Mouse (Mus musculus): ENCODE data around the gene Pax2. TPM values are rescaled to one million over a fixed set of nuclear protein-coding genes. Genes with fewer than 3 reads are reported as not detected.

Pax2 gene
- total RNA-seq, 4 experiments from 2014 or later: not detected

DNA sequence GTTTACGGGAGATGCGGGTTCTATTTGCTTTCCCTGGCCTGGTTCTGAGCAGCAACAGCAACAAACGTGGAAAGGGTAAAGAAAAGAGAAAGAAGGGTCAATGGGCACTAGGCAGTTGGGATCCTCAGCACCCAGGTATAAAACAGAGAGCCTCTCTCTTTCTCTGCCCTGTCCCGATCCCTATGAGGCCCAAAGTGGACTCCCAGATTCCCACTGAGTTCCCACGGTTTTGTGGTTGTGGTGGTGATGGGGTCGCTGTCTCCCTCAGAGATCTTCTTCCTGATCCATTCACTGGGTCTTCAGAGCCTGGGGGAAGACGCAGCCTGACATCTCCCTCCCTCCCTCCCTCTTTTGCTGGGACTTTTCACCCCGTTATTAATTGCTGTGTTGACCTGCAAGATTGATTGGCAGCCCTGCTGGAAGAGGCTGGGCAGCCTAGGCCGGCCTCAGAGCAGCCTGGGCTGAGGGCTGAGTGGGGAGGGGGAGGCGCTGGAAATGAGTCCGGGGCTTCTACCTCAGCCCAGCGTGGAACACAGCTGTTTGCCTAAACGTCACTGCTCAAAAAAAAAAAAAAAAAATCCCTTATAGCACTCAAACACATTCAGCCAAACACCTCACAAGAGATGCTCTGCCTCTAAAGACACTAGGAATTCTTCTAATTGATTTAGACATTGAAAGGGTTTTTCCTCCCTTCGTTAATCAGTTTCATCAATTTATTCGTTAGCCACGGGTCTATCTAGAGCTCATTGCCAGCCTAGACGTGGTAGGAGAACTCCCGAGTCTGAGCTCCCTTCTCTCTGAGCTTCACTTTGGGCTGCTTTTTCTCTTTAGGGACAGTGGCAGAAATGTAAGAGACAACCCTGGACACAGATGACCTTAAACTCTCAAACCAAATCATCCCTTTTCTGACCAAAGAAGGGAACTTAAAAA lies 6.5 kb upstream of the Pax2 start:
- DNase-seq: no peak

DNA sequence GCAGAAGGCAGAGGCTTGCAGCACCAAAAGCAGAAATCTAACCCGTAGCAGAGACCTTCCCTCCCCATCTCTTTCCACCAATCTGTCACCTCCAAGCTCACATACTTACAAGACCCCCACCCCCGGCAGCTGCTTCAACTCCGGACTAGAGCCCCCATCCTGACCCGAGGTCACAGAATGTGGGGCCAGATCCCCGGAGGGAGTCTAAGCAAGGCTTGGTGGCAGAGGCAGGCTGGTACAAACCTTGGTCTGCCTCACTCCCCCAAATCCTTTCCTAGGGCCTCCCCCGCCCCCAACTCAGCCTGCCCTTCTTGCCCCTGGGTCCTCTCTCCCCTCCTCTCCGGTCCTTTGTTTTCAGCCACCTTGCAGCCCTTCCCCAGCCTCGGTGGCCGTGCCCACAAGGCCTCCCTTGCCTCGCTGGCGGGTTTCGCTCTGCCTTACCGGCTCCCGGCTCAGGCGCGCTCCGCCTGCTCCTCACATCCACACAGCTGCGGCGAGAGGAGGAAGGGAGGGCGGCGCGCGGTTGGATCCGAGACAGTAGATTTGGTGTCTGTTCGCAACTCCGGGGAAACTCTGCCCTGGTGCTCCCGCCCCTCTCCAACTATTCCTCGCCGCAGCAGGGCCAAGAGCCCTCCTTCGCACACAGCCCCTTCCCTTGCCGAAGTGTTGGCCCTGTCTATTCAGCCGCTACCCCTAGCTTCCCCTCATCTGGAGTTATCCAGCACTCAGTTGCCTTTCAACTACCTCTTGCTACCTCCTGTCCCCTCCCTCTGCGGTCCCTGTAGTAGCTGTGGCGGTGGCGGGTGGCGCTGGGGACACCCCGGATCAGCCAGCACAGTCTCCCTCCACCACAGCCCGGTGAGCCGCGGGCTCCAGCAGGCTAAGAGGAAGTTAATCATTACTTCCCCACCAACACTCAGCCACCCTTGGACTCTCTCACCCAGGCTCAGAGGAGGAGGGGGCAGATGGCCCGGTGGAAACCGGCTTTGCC lies 5.5 kb upstream of the Pax2 start:
- DNase-seq: no peak

DNA sequence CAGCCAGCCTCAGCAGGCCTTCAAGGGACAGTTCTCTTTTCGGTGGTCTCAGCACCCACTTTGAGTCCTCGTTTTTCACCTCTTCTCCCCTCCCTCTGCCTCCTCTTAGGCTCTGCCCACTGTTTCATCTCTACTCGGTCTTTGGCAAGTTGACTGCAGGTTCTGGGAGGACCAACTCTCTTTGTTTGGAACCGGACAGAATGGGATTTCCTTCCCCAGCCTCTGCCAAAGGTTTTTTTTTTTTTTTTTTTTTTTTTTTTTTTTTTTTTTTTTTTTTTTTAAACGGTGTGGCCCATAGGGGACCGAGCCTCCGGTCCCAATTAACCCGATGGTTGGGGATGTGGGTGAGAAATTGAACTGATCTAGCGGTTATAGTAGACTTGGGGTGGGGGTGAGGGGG lies 4.8 kb upstream of the Pax2 start:
- DNase-seq: no peak

DNA sequence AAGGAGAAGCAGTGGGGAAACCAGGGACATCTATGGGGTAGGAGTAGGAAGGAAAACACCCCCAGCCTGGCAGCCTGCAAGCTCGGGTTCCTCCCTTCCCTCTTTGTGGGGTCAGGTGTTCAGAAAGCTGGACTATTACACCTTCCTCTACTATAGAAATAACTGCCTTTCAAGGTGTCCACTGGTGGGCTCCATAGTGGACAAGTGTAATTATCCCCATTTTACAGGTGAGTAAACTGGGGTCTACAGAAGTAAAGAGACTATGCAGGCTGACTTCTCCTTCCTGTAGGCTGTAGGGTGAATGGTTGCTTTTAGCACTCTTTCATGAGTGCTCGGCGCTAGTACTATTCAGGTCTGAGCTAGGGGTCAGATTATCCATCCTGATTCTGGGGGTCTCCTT lies 4.3 kb upstream of the Pax2 start:
- DNase-seq: no peak

DNA sequence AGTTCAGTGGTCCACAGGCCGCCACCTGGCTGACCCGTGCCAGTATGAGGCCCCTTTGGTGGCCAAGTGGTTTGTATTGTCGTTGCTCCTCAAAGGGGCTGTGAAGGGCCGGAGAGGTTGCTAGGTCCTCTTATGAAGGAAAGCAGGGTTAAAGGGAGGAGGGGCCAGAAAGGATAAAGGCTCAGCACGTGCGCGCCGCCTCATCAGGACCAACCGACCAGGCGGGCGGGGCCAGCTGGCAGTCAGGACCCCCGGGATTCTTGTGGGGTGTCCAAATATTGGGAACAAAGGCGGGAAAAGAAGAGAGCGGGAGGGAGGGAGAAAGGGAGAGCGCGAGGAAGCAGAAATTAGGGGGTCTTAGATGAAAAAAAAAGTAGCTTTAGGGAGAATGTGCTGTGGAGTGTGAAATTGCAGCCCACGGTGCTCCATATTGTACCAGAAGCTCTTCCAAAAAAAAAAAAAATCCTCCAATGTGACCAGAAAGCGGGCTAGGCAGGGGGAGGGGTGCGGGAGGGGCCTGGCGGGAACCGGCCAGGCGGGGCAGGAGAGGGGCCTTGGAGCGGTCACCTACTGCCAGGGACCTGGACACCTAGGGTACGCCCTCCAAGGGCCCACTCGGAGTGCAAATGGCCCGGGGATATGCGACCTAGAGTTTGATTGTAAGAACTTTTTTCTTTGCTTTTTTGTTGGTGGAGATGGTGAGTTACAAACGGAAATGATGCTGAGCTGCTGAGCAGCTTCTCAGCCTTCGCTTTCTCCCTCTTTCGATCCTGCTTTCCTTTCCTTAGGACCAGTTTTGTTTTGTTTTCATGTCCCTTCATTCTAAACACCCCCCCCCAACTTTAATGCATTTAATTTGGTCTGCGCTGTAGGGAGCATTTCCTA lies 3.5 kb upstream of the Pax2 start:
- DNase-seq: no peak

DNA sequence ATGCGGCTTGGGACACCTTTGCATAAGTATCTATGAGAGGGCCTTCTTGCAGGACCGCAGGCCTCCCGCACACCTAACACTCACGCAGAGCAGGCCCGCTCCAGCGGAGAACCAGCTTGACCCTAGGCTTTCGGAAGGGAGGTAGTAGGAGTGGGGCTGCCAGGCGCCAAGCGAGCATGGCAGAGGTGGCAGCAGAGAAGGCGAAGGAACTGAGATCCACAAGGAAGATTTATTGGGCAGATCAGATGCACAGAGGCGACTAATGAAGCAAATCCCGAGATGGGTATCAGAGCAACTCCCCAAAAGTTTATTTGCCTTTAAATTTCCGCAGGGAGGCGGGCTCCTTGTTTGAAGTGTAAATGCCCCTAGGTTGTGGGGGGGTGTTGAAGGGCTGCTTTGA lies 2.5 kb upstream of the Pax2 start:
- no peak for DNase-seq

DNA sequence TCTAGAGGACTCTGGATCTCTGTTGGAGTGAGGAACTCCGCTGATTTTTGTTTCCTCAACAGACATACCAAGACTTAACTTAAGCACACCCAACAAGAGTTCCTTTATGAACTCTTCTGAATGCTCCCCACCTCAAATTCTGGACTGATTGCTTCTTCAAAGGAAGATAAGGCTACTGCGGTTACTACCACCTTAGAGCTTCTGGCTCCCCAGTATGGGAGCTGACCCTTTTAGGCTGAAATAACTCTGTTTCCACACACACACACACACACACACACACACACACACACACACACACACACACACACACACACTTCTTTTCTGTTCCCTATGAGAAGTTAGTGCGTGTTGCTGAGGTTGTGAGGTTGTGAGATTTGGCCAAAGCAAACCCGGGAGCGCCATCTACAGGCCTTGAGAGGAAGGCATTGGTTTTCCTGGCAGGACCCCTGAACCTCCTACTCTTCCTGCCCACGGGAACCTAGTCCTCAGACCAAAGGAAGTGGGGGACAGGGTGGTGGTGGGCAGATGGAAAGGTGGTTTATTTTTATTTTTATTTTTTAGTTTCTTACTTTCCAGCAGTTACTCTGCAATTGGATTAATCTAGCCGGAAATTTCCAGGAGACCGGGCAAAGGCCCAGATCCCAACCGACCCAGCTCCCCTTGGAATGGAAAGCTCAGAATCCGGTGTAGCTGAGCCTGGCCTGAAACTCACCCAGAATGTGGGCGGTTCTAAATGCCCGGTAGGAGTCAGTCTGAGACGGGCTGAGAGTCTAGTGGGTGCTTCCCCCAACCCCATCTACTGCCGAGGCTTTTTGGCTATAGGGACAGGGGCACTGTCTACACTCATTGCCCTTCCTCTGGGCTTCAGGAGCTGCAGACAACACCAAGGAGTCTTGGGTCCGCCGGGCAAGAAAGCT lies 1.1 kb upstream of the Pax2 start:
- no peak for DNase-seq

DNA sequence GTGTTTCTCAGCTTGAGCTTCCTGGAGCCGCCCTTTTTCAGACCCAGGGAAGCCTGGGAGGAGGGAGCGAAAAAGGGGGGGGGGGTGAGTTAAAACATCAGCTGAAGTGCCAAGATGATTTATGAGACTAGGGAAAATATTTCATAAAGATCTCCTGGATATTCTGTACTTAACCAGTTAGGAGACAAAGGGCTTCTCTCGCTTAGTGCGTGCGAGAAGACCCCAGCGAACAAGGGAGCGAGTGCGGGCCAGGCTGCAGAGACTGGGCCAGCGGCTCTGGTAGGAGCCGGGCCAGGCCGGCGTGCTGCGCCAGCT lies 510 bp upstream of the Pax2 start:
- DNase-seq: no peak

DNA sequence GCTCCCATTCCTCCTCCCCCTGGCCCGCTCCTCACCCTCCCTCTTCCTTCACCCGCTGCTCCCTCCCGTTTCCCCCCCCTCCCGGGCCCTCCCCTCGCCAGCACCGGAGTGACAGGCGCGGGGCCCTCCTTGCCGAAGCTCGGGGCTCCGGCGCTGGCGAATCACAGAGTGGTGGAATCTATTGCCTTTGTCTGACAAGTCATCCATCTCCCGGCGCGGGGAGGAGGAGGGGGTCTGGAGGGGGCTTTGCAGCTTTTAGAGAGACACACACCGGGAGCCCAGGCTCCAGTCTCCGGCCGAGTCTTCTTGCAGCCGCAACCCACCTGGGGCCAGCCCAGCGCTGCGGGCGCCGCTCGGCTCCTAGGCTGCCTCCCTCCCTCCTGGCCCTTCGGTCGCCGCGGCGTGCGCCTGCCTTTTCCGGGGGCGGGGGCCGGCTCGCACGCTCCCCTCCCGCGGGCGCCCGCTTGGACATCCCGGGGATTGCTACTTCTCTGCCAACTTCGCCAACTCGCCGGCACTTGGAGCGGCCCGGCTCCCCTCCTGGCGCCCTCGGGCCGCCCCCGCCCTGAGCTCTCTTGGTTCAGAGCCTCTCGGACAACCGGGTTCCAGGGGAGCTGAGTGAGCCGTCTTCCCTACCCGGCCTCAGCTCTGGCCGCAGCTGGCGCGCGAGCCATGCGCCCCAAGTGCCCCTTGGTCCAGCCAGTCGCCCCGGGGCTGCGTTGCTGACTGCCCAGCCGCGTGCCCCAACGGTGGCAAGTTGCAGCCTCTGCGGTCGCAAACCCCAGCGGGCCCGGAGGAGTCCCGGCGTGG lies 781 bp downstream of the Pax2 start:
- DNase-seq: no peak

DNA sequence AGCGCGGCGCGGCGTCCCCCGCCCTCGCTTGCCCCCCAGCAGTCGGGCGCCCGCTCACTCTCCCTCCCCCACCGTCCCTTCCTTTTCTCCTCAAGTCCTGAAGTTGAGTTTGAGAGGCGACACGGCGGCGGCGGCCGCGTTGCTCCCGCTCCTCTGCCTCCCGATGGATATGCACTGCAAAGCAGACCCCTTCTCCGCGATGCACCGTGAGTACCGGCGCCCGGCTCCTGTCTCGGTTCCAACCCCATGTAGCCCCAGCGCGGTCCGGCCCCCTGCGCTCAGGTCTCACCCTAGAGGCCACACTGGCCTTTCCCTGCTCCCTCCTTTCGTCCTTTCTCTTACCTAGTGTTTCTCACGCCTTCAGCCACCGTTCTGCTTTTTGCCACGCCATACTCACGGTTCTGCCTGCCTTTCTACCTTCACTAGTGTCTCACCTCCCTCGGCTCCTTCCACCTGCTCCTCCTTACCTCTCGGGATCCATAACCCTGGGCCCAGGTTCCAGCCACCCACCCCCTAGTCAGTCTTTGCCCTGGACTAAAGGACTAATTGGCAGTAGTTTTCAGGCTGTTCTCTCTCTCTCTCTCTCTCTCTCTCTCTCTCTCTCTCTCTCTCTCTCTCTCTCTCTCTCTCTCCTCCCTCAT lies 1.5 kb downstream of the Pax2 start:
- DNase-seq: no peak

DNA sequence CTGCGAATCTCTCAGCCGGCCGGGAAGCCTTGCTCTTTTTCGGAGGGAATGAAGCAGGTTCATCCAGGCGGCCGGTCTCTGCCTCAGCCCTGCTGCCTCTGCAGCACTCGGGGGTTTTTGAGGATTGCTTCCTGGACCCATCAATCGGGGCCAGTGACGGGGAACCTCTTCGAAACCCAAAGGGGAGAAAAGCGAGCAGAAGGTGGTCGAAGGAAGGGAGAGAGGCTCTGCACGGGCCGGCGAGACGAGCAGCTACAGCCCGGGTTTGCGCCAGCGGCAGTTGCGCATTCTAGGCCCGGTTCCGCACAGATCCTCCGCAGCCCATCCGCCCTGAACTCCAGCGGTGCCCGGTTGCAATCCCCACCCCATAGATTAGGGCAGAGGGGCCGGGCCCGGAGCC lies 3.0 kb downstream of the Pax2 start:
- no peak for DNase-seq

DNA sequence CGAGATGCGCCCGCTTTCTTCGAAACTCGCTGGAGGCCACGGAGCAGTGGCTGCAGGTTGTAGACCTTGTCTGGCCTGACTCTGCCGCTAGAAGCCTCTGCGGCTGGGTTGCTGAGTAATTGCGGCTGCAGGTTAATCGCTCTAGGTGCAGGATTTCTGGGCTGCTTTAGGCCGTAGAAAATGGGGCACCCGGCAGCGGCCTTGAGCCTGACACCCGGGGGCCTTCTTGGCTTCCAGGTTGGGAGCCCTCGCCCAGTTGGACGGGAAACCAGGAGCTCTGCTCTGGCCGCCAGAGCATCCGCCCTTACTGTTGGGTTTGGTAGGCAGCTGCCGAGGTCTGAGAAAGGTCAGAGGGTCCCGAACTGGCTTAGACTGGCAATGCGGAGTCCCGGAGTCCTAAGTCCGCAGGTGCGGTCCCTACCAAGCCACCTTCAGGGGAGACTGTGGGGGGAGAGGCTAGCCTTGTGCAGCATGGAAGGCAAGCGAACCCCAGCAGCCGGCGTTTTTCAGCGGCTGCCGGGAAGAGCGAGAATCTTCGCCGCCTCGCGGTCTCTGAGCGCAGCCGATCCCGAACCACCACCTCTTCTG lies 3.8 kb downstream of the Pax2 start:
- DNase-seq: no peak

DNA sequence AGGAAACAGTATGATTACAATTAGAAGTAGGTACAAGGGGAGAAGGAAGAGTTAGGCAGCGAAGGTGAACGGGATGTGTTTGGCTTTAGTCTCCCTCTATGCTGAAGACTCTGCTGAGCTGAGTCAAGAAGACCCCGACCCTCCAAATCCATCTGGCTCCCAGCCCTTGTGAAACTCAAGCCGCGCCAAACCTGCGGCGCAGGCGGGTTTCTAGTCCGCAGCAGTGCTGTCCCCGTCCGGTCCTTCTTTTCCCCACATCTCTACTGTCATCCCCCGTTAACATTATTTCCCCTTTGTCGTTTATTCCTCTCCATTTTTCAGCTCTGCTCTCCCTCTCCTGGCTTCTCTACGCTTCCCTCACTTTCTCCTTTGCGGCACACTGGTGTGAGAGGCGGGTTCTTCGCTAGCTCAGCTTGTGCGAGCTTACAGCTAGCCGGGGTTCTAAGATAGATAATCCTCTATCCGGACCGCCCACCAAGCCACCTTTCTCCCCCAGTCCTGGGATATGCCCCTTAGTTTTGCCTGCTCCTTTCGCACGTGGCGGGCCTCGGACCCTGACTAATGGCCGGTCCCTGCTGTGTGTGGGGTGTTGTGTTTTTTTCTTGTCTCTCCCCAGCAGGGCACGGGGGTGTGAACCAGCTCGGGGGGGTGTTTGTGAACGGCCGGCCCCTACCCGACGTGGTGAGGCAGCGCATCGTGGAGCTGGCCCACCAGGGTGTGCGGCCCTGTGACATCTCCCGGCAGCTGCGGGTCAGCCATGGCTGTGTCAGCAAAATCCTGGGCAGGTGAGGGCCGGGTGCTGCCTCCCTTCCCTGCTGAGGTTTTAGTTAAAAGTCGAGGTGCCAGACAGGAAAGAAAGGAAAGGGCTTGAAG lies 4.7 kb downstream of the Pax2 start:
- no peak for DNase-seq

DNA sequence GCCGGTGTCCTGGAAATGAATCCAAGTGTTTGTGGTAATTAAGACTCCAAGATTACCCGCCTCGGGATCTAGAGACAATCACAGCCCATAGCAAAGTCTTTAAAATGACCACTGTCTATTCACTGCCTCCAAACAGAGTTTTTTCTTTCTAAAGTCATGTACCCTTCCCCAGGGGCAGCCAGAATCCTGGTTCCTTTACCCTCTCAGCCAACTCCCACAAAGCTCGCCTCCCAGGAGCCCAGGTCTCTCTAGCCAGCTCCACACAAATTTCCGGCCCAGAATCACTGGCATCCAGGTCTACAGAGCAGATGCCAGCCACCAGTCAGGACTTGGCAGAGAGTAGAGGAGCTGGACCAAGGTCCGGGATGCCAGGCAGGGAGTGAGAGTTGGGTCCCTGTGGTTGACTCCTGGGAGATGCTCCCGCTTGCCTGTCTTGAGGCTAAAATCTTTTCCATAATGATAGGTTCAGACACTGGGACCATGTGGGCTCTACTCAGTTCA lies 6.3 kb downstream of the Pax2 start:
- no peak for DNase-seq

DNA sequence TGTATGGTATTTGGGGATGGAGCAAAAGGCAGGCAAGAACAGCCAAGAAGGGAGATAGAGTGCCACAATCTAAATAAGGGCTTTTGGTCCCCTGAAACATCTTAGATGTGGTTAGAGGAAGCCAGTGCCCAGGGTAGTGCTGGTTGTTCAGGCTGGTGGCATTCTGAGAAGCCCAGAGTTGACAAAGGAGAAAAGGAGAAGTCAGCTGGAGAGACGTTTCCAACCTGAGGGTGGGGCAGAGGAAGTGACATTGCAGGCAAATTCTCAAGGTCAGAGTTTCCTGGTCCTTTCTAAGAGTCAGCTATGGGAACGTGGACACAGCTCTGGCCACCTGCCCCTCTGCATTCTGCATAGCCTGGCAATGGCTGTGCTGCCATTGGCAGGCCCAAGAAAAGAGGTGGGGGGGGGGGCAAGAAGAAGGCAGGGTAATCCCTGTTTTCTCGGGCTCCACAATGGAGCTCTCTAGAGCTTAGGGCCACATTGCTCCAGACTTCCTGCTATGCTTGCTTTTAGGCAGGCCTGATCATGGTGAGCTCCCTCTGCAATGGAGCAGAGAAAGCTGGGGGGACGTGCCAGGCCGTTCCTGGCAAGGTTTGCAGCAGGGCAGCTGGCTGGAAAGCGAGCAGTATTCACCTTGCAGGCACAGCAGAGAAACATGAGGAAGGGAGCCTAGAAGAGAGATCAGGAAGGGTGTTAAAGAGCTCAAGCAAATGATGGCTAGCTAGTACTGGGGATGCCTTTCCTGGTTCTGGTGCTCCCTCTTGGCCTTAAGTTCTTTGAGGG lies 14.6 kb downstream of the Pax2 start:
- no peak for DNase-seq

DNA sequence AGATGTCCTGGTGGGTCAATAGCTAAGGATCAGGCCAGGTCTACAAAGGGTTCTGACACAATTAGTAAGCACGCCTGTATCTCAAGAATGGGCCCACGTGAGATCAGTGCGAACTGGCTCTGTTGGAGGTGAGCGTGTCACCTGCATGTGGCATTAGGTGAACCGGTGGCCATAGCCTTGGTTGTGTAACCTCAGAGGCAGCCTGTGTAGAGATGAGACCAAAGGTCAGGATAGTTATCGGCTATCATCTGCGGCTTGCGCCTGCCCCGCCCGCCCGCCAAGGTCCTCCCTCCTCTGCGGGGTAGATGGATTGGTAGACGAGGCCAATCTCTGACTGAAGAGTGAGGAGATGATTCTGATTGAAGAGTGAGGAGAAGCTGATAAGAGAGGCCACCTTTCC lies 15.7 kb downstream of the Pax2 start:
- DNase-seq: no peak

DNA sequence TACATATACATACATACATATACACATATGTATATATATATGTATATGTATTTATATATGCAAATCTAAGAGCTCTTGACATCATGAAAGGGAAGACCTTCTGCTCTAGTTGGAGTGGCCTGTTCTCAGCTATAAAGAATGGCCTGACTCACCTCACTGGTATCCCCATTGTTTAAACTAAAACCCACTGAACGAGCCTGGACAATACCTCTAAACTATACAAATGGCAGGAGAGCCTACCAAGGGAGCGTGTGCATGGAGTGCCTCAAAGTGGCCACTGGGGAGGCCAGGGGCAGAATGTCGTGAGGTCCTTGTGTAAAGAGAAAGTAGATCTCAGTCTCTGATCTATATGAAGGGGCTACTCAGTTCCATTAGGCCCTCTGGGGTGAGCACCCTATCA lies 26.1 kb downstream of the Pax2 start:
- DNase-seq: no peak

DNA sequence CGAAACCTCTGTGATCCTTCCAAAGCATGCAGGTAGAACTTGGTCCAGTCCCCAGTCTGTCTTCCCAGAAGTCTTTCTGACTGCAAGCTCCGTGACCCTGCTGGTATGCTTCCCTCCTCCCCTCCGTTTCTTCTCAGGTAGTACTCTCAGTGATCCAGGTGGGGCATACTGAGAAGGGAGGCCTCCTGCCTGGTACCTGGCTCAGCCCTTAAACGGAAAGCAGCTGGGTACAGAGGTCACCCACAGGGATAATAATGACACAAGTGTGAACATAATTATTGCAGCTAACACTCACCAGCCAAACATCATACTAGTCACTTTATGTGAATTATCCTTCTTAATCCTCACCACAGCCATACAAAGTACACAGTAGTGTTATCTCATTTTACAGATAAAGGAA lies 28.5 kb downstream of the Pax2 start:
- no peak for DNase-seq
